Mouse (Mus musculus): ENCODE data around the gene Saal1.

- TF ChIP-seq CTCF (IDR thresholded peaks at IDR 0.05; ENCODE audit: low read depth) (no peak), EP300 (IDR thresholded peaks at IDR 0.05; ENCODE audit: low read depth) (no peak)
Measured at GRCm38 (mm10) chr7:46672160-46672672, 38.3 kb downstream of the Saal1 start, which contains the start of gene Tph1.
